Mouse (Mus musculus) kidney, postnatal 0 days (tissue): Measurements from ENCODE around the gene Zcchc10. TPM values are rescaled to one million over a fixed set of nuclear protein-coding genes. Genes with fewer than 3 reads are reported as not detected.
"Not testable (repeated sequence)": the region's sequence is repeated elsewhere in the genome, so short reads cannot be mapped to it uniquely, and the experiment has no call there.

Experiments used
- ATAC-seq: fragments of 200-750 bp; cut with Nextera tagmentation; replicated peaks from 2 replicates; pipeline ENCODE4 v1.8.0; 2017; ENCODE audit warnings: low read depth, moderate number of reproducible peaks, moderate TSS enrichment, moderate library complexity; ENCODE audit not compliant: low FRiP score
- DNase-seq: peaks from one replicate; pipeline ENCODE4 v3.0.0-alpha.2; 2016; ENCODE audit warnings: low spot score
- H3K27ac ChIP-seq: fragments of 300-500 bp; sonication (generic); 2 replicates; pipeline ENCODE4 v1.5.1; 2014; ENCODE audit warnings: mild to moderate bottlenecking
- H3K27me3 ChIP-seq: fragments of 300-500 bp; sonication (generic); 2 replicates; pipeline ENCODE4 v1.6.1; 2014; ENCODE audit warnings: low read length, mixed read lengths; ENCODE audit not compliant: insufficient read depth
- H3K36me3 ChIP-seq: fragments of 300-500 bp; sonication (generic); 2 replicates; pipeline ENCODE4 v1.6.1; 2014; ENCODE audit warnings: low read length, mixed read lengths; ENCODE audit not compliant: insufficient read depth
- H3K4me1 ChIP-seq: fragments of 300-500 bp; sonication (generic); replicated peaks from 2 replicates; pipeline ENCODE4 v1.6.1; 2014; ENCODE audit warnings: antibody characterized with exemption, low read length, mixed read lengths; ENCODE audit not compliant: insufficient read depth
- H3K4me2 ChIP-seq: fragments of 300-500 bp; sonication (generic); 2 replicates; pipeline ENCODE4 v1.6.1; 2014; ENCODE audit warnings: mild to moderate bottlenecking, low read length, moderate library complexity, mixed read lengths
- H3K4me3 ChIP-seq: fragments of 300-500 bp; sonication (generic); replicated peaks from 2 replicates; pipeline ENCODE4 v1.5.1; 2014; ENCODE audit warnings: low read depth, low read length
- H3K9ac ChIP-seq: fragments of 300-500 bp; sonication (generic); 2 replicates; pipeline ENCODE4 v1.6.1; 2014; ENCODE audit warnings: low read depth, low read length
- H3K9me3 ChIP-seq: fragments of 300-500 bp; sonication (generic); replicated peaks from 2 replicates; pipeline ENCODE4 v1.6.1; 2016; ENCODE audit warnings: low read length, inconsistent platforms, mixed read lengths
- CTCF ChIP-seq: IDR thresholded peaks from 2 replicates; pipeline ENCODE4 v1.5.1; 2016; ENCODE audit warnings: antibody characterized with exemption, low read depth, mild to moderate bottlenecking, moderate library complexity
- WGBS: fragments of 180-500 bp; shearing (Covaris S2); extraction: QIAGEN DNeasy Blood & Tissue Kit; methylation state at CpG from one replicate; pipeline ENCODE4 v1.1.7; 2014; 5-methylcytosine and 5-hydroxymethylcytosine counted together
- polyA plus RNA-seq: library from polyadenylated mRNA; unstranded; fragments of >200 nt; fragmentation: Nextera tagmentation; extraction: Ambion mirVana; gene quantifications from 2 replicates; pipeline ENCODE4 v1.2.1, GENCODE M21; 2015

Zcchc10 gene
- polyA plus RNA-seq, 1 experiment from 2014 or later = 21.1 TPM

DNA sequence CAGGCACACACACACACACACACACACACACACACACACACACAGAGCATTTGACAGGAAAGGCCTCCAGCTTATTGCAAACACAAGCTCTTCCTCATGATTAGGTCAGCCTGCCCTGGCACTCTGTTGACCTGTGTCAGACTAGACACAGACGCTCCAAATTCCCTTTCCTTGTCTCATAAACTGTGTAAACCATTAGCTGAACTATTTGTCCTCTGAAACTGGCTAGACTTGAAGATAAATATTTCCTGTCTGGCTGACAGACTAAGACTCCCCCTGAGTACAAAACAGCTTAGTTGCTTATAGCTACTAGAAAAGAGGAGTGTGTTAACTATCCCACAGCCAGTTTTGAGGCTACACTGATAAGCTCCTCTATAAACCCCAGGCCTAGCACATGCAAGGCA, 9.7 kb upstream of the Zcchc10 start:
- Histone ChIP-seq H3K4me2 (no peak overlapping the region), H3K27ac (no peak overlapping the region), H3K9me3 (no peaks in the 10 kb centered on the region), H3K27me3 (no peaks in the 10 kb centered on the region), H3K4me1 (no peaks in the 10 kb centered on the region), H3K9ac (no peak overlapping the region), H3K4me3 (no peak overlapping the region), H3K36me3 (no peaks in the 10 kb centered on the region)
- DNase-seq (peak; percentile 87), ATAC-seq (no peak; the same call in 1 of the 2 replicates)
- WGBS = 9% methylated on average over 1 of the region's 1 CpGs
- no peak for TF ChIP-seq CTCF

DNA sequence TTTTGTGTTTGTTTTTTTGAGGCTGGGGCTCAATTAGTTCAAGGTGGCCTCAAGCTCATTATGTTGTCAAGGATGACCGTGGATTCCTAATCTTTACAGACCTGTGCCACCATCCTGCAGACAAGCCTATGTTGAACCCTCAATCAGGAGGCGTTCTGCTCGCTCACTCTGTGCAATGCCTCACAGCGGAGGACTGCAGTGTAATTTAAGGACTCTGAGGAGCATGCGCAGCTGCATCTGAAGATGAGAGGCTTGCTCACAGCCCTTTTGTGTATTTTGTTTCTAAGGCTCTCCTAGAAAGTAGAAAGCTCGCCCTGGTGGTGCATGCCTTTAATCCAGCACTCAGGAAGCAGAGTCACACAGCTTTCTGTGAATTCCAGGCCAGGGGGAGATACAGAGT, 7.5 kb upstream of the Zcchc10 start:
- Histone ChIP-seq H3K27ac (no peak overlapping the region), H3K4me2 (no peak overlapping the region), H3K9ac (no peak overlapping the region), H3K36me3 (no peaks in the 10 kb centered on the region), H3K4me1 (no peaks in the 10 kb centered on the region), H3K27me3 (no peaks in the 10 kb centered on the region), H3K4me3 (no peak overlapping the region), H3K9me3 (no peaks in the 10 kb centered on the region)
- ATAC-seq (no peak), DNase-seq (no peak)
- 40% methylated on average over 6 of the region's 6 CpGs for WGBS
- TF ChIP-seq CTCF = no peak

DNA sequence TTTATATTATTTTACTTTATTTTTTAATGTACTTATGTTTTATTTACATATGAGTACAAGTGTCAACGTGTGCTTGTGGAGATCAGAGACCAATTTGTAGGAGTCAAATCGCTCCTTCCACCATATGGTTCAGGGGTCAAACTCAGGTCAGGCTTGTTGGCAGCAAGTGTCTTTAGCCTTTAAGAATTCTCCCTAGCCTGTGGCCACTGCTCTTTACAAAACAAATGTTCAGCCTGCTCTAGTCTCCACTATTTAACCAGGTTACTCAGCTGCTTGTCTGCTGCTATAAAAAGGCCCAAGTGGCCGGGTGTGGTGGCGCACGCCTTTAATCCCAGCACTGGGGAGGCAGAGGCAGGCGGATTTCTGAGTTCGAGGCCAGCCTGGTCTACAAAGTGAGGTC, 6.4 kb upstream of the Zcchc10 start:
- Histone ChIP-seq H3K27me3 (no peaks in the 10 kb centered on the region), H3K27ac (no peak overlapping the region), H3K4me1 (no peaks in the 10 kb centered on the region), H3K9me3 (no peaks in the 10 kb centered on the region), H3K4me3 (no peak overlapping the region), H3K4me2 (no peak overlapping the region), H3K9ac (no peak overlapping the region), H3K36me3 (no peaks in the 10 kb centered on the region)
- ATAC-seq = no peak
- no peak for TF ChIP-seq CTCF
- WGBS = 72% methylated on average over 7 of the region's 7 CpGs
- no peak for DNase-seq

DNA sequence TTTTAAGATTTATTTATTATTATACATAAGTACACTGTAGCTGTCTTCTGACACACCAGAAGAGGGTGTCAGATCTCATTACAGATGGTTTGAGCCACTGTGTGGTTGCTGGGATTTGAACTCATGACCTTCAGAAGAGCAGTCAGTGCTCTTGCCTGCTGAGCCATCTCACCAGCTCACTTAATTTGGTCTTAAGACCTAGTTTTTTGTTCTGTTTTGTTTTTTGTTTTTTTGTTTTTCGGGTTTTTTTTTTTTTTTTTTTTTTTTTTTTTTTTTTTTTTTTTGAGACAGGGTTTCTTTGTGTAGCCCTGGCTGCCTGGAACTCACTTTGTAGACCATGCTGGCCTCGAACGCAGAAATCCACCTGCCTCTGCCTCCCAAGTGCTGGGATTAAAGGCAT, 5.9 kb upstream of the Zcchc10 start:
- not testable (repeated sequence) for H3K27me3 ChIP-seq, H3K4me3 ChIP-seq, H3K9ac ChIP-seq, H3K27ac ChIP-seq, H3K36me3 ChIP-seq, H3K4me2 ChIP-seq, DNase-seq, H3K4me1 ChIP-seq, H3K9me3 ChIP-seq, ATAC-seq
- WGBS = 100% methylated on average over 3 of the region's 3 CpGs

DNA sequence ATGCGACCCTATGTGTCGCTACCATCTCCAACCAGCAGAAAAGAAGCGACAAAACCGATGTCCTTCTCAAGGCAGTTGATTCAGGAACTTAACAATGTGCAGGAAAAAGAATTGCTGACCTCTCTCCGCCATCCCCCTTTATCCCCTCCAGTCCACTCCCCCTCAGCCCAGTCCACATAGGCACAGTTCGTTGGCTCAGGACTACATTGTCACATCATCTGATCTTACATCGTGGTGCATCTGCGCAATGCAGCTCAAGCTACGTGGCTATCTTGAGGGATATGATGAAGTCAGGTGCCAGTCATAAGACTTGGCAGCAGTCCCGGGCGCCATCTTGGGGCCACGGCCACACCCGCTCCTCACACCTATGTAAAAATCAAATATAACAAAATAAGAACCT, 4.6 kb upstream of the Zcchc10 start:
- not testable (repeated sequence) for H3K27me3 ChIP-seq, H3K4me1 ChIP-seq, DNase-seq, H3K27ac ChIP-seq, H3K4me3 ChIP-seq, H3K9ac ChIP-seq, H3K4me2 ChIP-seq, H3K36me3 ChIP-seq, H3K9me3 ChIP-seq, ATAC-seq
- WGBS = 91% methylated on average over 13 of the region's 13 CpGs

DNA sequence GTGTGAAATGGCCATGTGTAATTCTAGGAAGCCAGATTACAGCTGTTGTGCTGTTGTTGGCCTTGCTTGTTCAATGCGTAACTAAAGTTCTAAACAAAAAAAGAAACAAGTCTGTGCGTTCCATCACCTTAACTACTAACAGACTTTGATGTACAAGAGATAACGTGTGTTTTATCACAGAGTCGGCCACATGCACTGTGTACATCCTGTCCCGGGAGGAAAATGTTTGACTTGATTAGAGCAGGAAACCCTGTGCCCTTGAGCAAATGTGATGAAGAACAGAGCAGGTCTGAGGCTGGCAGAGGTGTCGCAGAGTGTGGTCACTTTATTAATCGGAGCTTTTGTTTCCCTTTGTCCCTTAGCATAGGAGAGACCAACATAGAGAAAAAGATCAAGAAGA, 5.8 kb downstream of the Zcchc10 start:
- Histone ChIP-seq H3K4me3 (no peak overlapping the region), H3K36me3 (peaks cover 29% of the 10 kb centered on the region)

DNA sequence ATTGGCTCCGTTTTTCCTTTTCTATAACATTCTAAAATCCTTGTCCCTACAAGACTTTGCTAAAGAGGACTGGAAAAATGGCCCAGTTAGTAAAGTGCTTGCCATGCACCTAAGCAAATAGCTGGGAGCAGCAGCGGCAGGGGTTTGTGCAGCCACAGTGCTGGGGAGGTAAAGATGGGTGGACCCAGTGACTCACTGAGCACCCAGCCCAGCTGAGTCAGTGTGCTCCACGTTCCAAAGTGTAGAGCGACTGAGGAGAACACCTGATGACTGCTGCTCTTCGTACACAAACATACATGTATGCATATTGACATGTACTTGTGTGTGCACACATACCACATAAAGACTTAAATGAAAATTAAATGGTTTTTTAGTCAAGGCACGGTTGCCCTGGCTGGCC, 6.6 kb downstream of the Zcchc10 start:
- Histone ChIP-seq H3K27ac (no peak overlapping the region), H3K4me1 (no peaks in the 10 kb centered on the region), H3K9ac (no peak overlapping the region), H3K36me3 (peaks cover 29% of the 10 kb centered on the region), H3K4me3 (no peak overlapping the region), H3K9me3 (no peaks in the 10 kb centered on the region), H3K27me3 (no peaks in the 10 kb centered on the region), H3K4me2 (no peak overlapping the region)
- ATAC-seq (no peak), DNase-seq (no peak)
- TF ChIP-seq CTCF = no peak
- 96% methylated on average over 6 of the region's 6 CpGs for WGBS

More for the DNA sequence above, 5.8 kb downstream of the Zcchc10 start:
- ATAC-seq = no peak
- Histone ChIP-seq H3K4me2 (no peak overlapping the region), H3K4me1 (0 out of 2 replicates have a peak, but pooled peaks cover under 1% of the 10 kb centered on the region), H3K9ac (no peak overlapping the region), H3K9me3 (no peaks in the 10 kb centered on the region), H3K27ac (no peak overlapping the region), H3K27me3 (no peaks in the 10 kb centered on the region)
- no peak for TF ChIP-seq CTCF
- DNase-seq = no peak
- 85% methylated on average over 7 of the region's 7 CpGs for WGBS
